Mouse (Mus musculus) liver, adult 2 months (tissue): ENCODE measurements around the gene Ubiad1.

Source experiments
- CTCF ChIP-seq: fragments of 200-500 bp; IDR thresholded peaks from 2 replicates; pipeline ENCODE4 v1.5.1; 2011; ENCODE audit warnings: low read depth, low read length, control low read depth
- POLR2A ChIP-seq: fragments of 200-500 bp; IDR thresholded peaks from 2 replicates; pipeline ENCODE4 v1.6.1; 2011; ENCODE audit warnings: low read length, control low read depth; ENCODE audit not compliant: insufficient read depth; ENCODE audit errors: extremely low read depth

GRCm38 (mm10) chr4:148441931-148442330 lies 2.6 kb downstream of the Ubiad1 start:
- TF ChIP-seq CTCF (no peak), POLR2A (no peak)
